Mouse (Mus musculus): ENCODE measurements around the gene Slc13a2. TPM values are rescaled to one million over a fixed set of nuclear protein-coding genes. Genes with fewer than 3 reads are reported as not detected.

Gene Slc13a2
- polyA plus RNA-seq, 1 experiment from 2014 or later: not detected

GRCm38 (mm10) chr11:78396950-78397349 lies 25.1 kb downstream of the Slc13a2 start:
- no peaks in the 10 kb centered on the region for H3K4me1 ChIP-seq (ENCODE audit: control insufficient read depth, insufficient read depth, low read length)
- ATAC-seq (ENCODE audit: low read depth) (no peak), DNase-seq (ENCODE audit: low spot score) (peak; percentile 20)
- H3K4me3 ChIP-seq (ENCODE audit: low read depth, low read length): peak overlapping the region; percentile 19; the same call in 1 of the 2 replicates
- H3K27me3 ChIP-seq (replicated peaks; ENCODE audit: control insufficient read depth, insufficient read depth, low read length): no peaks in the 10 kb centered on the region
- H3K27ac ChIP-seq (replicated peaks; ENCODE audit: low read depth, low read length): no peak overlapping the region
- H3K9ac ChIP-seq (ENCODE audit: low read depth, low read length): peak overlapping the region; percentile 56
- peak overlapping the region; percentile 54 for H3K4me2 ChIP-seq (ENCODE audit: low read depth, low read length)
- no peaks in the 10 kb centered on the region for H3K9me3 ChIP-seq (ENCODE audit: control insufficient read depth, low read length)
- 35% methylated on average over 11 of the region's 11 CpGs for WGBS
- H3K36me3 ChIP-seq (ENCODE audit: control insufficient read depth, insufficient read depth, low read length): no peaks in the 10 kb centered on the region

- Histone ChIP-seq H3K27ac (replicated peaks; ENCODE audit: low read depth, low read length) (no peak overlapping the region), H3K4me3 (ENCODE audit: low read depth, low read length) (no peak overlapping the region), H3K9ac (ENCODE audit: low read depth, low read length) (no peak overlapping the region), H3K4me2 (ENCODE audit: low read depth, low read length) (no peak overlapping the region), H3K36me3 (ENCODE audit: control insufficient read depth, insufficient read depth, low read length) (no peaks in the 10 kb centered on the region), H3K27me3 (replicated peaks; ENCODE audit: control insufficient read depth, insufficient read depth, low read length) (no peaks in the 10 kb centered on the region), H3K9me3 (ENCODE audit: control insufficient read depth, low read length) (no peaks in the 10 kb centered on the region), H3K4me1 (ENCODE audit: control insufficient read depth, insufficient read depth, low read length) (no peaks in the 10 kb centered on the region)
- ATAC-seq (ENCODE audit: low read depth): no peak
- WGBS: 77% methylated on average over 3 of the region's 3 CpGs
- no peak for DNase-seq (ENCODE audit: low spot score)
Observed at GRCm38 (mm10) chr11:78392728-78393127, 29.3 kb downstream of the Slc13a2 start.

GRCm38 (mm10) chr11:78386508-78387043 lies 35.4 kb downstream of the Slc13a2 start, which contains the start of gene Foxn1:
TSS of gene Foxn1 (minus strand) at chr11:78386558.
- Histone ChIP-seq H3K4me3 (ENCODE audit: low read depth, low read length) (no peak within 1 kb of the TSS), H3K9ac (ENCODE audit: low read depth, low read length) (no peak within 1 kb of the TSS), H3K36me3 (ENCODE audit: control insufficient read depth, insufficient read depth, low read length) (no peaks in the 10 kb centered on the region), H3K27me3 (replicated peaks; ENCODE audit: control insufficient read depth, insufficient read depth, low read length) (no peaks in the 10 kb centered on the region), H3K27ac (replicated peaks; ENCODE audit: low read depth, low read length) (no peak within 1 kb of the TSS), H3K4me2 (ENCODE audit: low read depth, low read length) (peak within 1 kb of the TSS; percentile 15; the same call in 1 of the 2 replicates), H3K9me3 (ENCODE audit: control insufficient read depth, low read length) (no peaks in the 10 kb centered on the region), H3K4me1 (ENCODE audit: control insufficient read depth, insufficient read depth, low read length) (peaks cover 5% of the 10 kb centered on the region; the same call in 1 of the 2 replicates)
- ATAC-seq (ENCODE audit: low read depth): peak; percentile 71
- 66% methylated on average over 14 of the region's 14 CpGs for WGBS
- DNase-seq (ENCODE audit: low spot score): peak; percentile 51

DNA sequence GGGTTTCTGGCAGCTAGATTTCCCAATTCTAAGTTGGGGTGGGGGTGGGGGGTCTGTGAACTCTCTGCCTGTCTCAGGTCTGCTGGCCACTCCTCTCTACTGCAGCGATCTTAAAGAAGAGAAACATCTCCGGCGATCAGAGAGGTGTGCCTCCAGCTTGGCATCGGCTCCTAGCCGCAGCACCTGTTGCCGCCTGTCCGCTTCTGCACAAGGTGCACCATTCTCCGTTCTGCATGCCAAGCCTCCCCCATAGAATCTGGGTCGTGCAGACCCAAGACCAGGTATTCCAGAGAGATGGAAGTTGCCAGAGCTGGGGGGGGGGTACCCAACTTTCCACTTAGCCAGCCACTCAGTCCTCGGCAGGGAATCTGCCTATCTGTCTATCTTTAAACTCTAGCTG lies 36.2 kb downstream of the Slc13a2 start:
- H3K4me2 ChIP-seq (ENCODE audit: low read depth, low read length): no peak overlapping the region

DNA sequence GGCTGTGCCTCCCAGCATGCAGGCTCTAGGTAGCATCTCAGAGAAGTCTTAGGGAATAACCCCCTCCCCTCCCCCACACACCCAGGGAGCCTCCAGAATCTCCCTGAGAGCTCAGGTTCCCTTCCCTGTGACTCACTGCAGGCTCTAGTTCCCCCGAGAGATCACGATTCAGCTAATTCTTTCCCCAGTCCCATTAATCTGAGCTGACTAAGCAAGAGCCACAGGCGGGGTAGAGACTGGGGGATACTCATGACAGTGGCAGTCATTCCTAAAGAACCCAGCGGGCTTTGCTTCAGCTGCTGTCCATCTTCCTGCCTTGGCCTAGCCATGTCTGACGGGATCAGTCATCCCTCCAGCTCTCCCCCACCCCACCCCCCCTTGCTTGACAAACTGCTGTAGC lies 39.3 kb downstream of the Slc13a2 start:
- H3K9ac ChIP-seq (ENCODE audit: low read depth, low read length): no peak overlapping the region
- H3K4me3 ChIP-seq (ENCODE audit: low read depth, low read length): no peak overlapping the region
- WGBS: 24% methylated on average over 5 of the region's 5 CpGs
- peaks cover 5% of the 10 kb centered on the region; the same call in 1 of the 2 replicates for H3K4me1 ChIP-seq (ENCODE audit: control insufficient read depth, insufficient read depth, low read length)
- no peaks in the 10 kb centered on the region for H3K36me3 ChIP-seq (ENCODE audit: control insufficient read depth, insufficient read depth, low read length)
- H3K27me3 ChIP-seq (replicated peaks; ENCODE audit: control insufficient read depth, insufficient read depth, low read length): no peaks in the 10 kb centered on the region
- no peaks in the 10 kb centered on the region for H3K9me3 ChIP-seq (ENCODE audit: control insufficient read depth, low read length)
- H3K27ac ChIP-seq (replicated peaks; ENCODE audit: low read depth, low read length): no peak overlapping the region
- H3K4me2 ChIP-seq (ENCODE audit: low read depth, low read length): no peak overlapping the region
- ATAC-seq (ENCODE audit: low read depth) (peak; percentile 42), DNase-seq (ENCODE audit: low spot score) (peak; percentile 78)

More for the DNA sequence above, 36.2 kb downstream of the Slc13a2 start:
- no peak for ATAC-seq (ENCODE audit: low read depth)
- Histone ChIP-seq H3K36me3 (ENCODE audit: control insufficient read depth, insufficient read depth, low read length) (no peaks in the 10 kb centered on the region), H3K27ac (replicated peaks; ENCODE audit: low read depth, low read length) (no peak overlapping the region), H3K9ac (ENCODE audit: low read depth, low read length) (no peak overlapping the region), H3K27me3 (replicated peaks; ENCODE audit: control insufficient read depth, insufficient read depth, low read length) (no peaks in the 10 kb centered on the region), H3K4me1 (ENCODE audit: control insufficient read depth, insufficient read depth, low read length) (peaks cover 5% of the 10 kb centered on the region; the same call in 1 of the 2 replicates), H3K4me3 (ENCODE audit: low read depth, low read length) (no peak overlapping the region), H3K9me3 (ENCODE audit: control insufficient read depth, low read length) (no peaks in the 10 kb centered on the region)
- no peak for DNase-seq (ENCODE audit: low spot score)
- WGBS: 69% methylated on average over 10 of the region's 10 CpGs

GRCm38 (mm10) chr11:78382286-78382685 lies 39.7 kb downstream of the Slc13a2 start:
- Histone ChIP-seq H3K4me1 (ENCODE audit: control insufficient read depth, insufficient read depth, low read length) (peaks cover 5% of the 10 kb centered on the region; the same call in 1 of the 2 replicates), H3K9ac (ENCODE audit: low read depth, low read length) (no peak overlapping the region), H3K36me3 (ENCODE audit: control insufficient read depth, insufficient read depth, low read length) (no peaks in the 10 kb centered on the region), H3K27ac (replicated peaks; ENCODE audit: low read depth, low read length) (no peak overlapping the region), H3K4me3 (ENCODE audit: low read depth, low read length) (no peak overlapping the region), H3K27me3 (replicated peaks; ENCODE audit: control insufficient read depth, insufficient read depth, low read length) (no peaks in the 10 kb centered on the region), H3K4me2 (ENCODE audit: low read depth, low read length) (no peak overlapping the region), H3K9me3 (ENCODE audit: control insufficient read depth, low read length) (no peaks in the 10 kb centered on the region)
- ATAC-seq (ENCODE audit: low read depth): no peak
- 73% methylated on average over 7 of the region's 7 CpGs for WGBS
- DNase-seq (ENCODE audit: low spot score): no peak

GRCm38 (mm10) chr11:78380996-78381395 lies 41.0 kb downstream of the Slc13a2 start:
- no peaks in the 10 kb centered on the region for H3K9me3 ChIP-seq (ENCODE audit: control insufficient read depth, low read length)
- no peak for ATAC-seq (ENCODE audit: low read depth)
- H3K4me2 ChIP-seq (ENCODE audit: low read depth, low read length): no peak overlapping the region
- no peak overlapping the region for H3K9ac ChIP-seq (ENCODE audit: low read depth, low read length)
- DNase-seq (ENCODE audit: low spot score): no peak
- 74% methylated on average over 3 of the region's 3 CpGs for WGBS
- H3K27me3 ChIP-seq (replicated peaks; ENCODE audit: control insufficient read depth, insufficient read depth, low read length): no peaks in the 10 kb centered on the region
- no peak overlapping the region for H3K27ac ChIP-seq (replicated peaks; ENCODE audit: low read depth, low read length)
- peaks cover 5% of the 10 kb centered on the region; the same call in 1 of the 2 replicates for H3K4me1 ChIP-seq (ENCODE audit: control insufficient read depth, insufficient read depth, low read length)
- no peaks in the 10 kb centered on the region for H3K36me3 ChIP-seq (ENCODE audit: control insufficient read depth, insufficient read depth, low read length)
- no peak overlapping the region for H3K4me3 ChIP-seq (ENCODE audit: low read depth, low read length)

- Histone ChIP-seq H3K4me3 (ENCODE audit: low read depth, low read length) (no peak overlapping the region), H3K9me3 (ENCODE audit: control insufficient read depth, low read length) (no peaks in the 10 kb centered on the region), H3K36me3 (ENCODE audit: control insufficient read depth, insufficient read depth, low read length) (no peaks in the 10 kb centered on the region), H3K27me3 (replicated peaks; ENCODE audit: control insufficient read depth, insufficient read depth, low read length) (no peaks in the 10 kb centered on the region), H3K4me1 (ENCODE audit: control insufficient read depth, insufficient read depth, low read length) (peaks cover 5% of the 10 kb centered on the region; the same call in 1 of the 2 replicates), H3K4me2 (ENCODE audit: low read depth, low read length) (no peak overlapping the region), H3K27ac (replicated peaks; ENCODE audit: low read depth, low read length) (no peak overlapping the region), H3K9ac (ENCODE audit: low read depth, low read length) (no peak overlapping the region)
- no peak for DNase-seq (ENCODE audit: low spot score)
- no peak for ATAC-seq (ENCODE audit: low read depth)
- 74% methylated on average over 4 of the region's 4 CpGs for WGBS
Observed at GRCm38 (mm10) chr11:78380351-78380750, 41.7 kb downstream of the Slc13a2 start.
